Mouse (Mus musculus): ENCODE results near the gene Gfpt1.

DNA sequence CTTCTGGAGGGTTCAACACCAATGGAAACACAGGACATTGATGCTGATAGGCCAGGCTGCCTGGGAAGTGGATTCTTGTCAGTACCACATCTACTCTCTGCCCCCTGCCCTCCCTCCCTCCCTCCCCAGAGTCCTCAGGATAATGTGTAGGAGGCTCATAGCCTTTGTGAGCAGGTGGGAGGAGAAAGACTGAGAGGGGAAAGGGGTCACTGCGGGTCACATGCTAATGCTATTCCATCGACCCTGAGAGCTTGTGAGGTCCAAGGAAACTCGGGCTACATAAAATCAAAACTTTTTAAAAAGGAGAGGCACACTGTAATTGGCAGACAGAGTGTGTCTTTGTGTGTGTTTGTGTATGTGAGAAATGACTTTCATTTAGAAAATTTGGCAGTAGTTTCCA lies 56.6 kb downstream of the Gfpt1 start:
- TF ChIP-seq CTCF (conservative IDR thresholded peaks at IDR 0.05; ENCODE audit: low read length) (no peak), POU5F1 (IDR thresholded peaks at IDR 0.05; ENCODE audit: borderline replicate concordance, low read length) (no peak), NANOG (IDR thresholded peaks at IDR 0.05; ENCODE audit: borderline replicate concordance, low read length) (no peak)

Measured in E14TG2a.4 (cell line).